Mouse (Mus musculus) cerebellum, postnatal 14 days (tissue): ENCODE results near the gene Acot2.
"Not testable (repeated sequence)": the region's sequence is repeated elsewhere in the genome, so short reads cannot be mapped to it uniquely, and the experiment has no call there.

Experiments used
- DNase-seq, 2 experiments: peaks; one replicate each; pipeline ENCODE4 v3.0.0; 2021; ENCODE audit warnings: mixed read lengths in 2 of 2

Gene Acot2

GRCm38 (mm10) chr12:83987583-83988441 is at the start of gene Acot2:
TSS of gene Acot2 (plus strand) at chr12:83987861.
- DNase-seq: peak; percentile 83 to 84

- DNase-seq: not testable (repeated sequence)
Observed at GRCm38 (mm10) chr12:83938592-83938991, 49.1 kb upstream of the Acot2 start.

GRCm38 (mm10) chr12:83939332-83939731 is 48.3 kb upstream of the Acot2 start:
- DNase-seq: no peak

GRCm38 (mm10) chr12:83940031-83940430 is 47.6 kb upstream of the Acot2 start:
- no peak for DNase-seq

- no peak for DNase-seq
Observed at GRCm38 (mm10) chr12:83941938-83942337, 45.7 kb upstream of the Acot2 start.

- DNase-seq: no peak
Observed at GRCm38 (mm10) chr12:83947260-83947811, 40.3 kb upstream of the Acot2 start.

- DNase-seq: no peak
Observed at GRCm38 (mm10) chr12:83949043-83949442, 38.6 kb upstream of the Acot2 start.

- no peak for DNase-seq
Observed at GRCm38 (mm10) chr12:83949776-83950492, 37.7 kb upstream of the Acot2 start.

GRCm38 (mm10) chr12:83950493-83950839 is 37.2 kb upstream of the Acot2 start, which contains the start of gene Riox1:
TSS of gene Riox1 (plus strand) at chr12:83950608.
- DNase-seq: peak; percentile 86

- peak; percentile 72 to 82 for DNase-seq
Observed at GRCm38 (mm10) chr12:83950840-83951701, 36.6 kb upstream of the Acot2 start.

- no peak for DNase-seq
Observed at GRCm38 (mm10) chr12:83951711-83952575, 35.7 kb upstream of the Acot2 start.

- no peak for DNase-seq
Observed at GRCm38 (mm10) chr12:83958278-83958677, 29.4 kb upstream of the Acot2 start.

GRCm38 (mm10) chr12:83965235-83965634 is 22.4 kb upstream of the Acot2 start:
- no peak for DNase-seq

- no peak for DNase-seq
Observed at GRCm38 (mm10) chr12:83972117-83972516, 15.5 kb upstream of the Acot2 start.

- DNase-seq: peak; percentile 83 to 86
Observed at GRCm38 (mm10) chr12:83978862-83979261, 8.8 kb upstream of the Acot2 start.

- DNase-seq: no peak
Observed at GRCm38 (mm10) chr12:83981615-83982014, 6.0 kb upstream of the Acot2 start.

- DNase-seq: no peak
Observed at GRCm38 (mm10) chr12:83984752-83985151, 2.9 kb upstream of the Acot2 start, which contains the start of gene Heatr4. TSS of gene Heatr4 (minus strand) at chr12:83984852.

GRCm38 (mm10) chr12:83987242-83987582 is 449 bp upstream of the Acot2 start:
- no peak for DNase-seq

- no peak for DNase-seq
Observed at GRCm38 (mm10) chr12:83988483-83988882, 822 bp downstream of the Acot2 start.

GRCm38 (mm10) chr12:83989378-83989777 is 1.7 kb downstream of the Acot2 start:
- DNase-seq: no peak

- no peak for DNase-seq
Observed at GRCm38 (mm10) chr12:83997221-83997620, 9.6 kb downstream of the Acot2 start.
